Comparison of ENCODE assay signal across 28 mouse cellular contexts in genomic region chr11:113096209-113096608, GRCm38 (mm10).
DNase-seq lines count a peak whose midpoint lies in the region; ATAC-seq and TF ChIP-seq lines count a peak whose summit lies in the region.
"Had no signal": no experiment of that assay in that cellular context is flagged by ENCODE, and none has a peak within 500 bp of the region (broad histone marks: within the 10 kb centered on the region; RNA-seq: fewer than 3 reads in every experiment).

No protein-coding gene starts in this region.

- TF ChIP-seq EP300 in stomach, postnatal 0 days (optimal IDR thresholded peaks at IDR 0.05), result no peak

- TF ChIP-seq CTCF in lung, embryonic 14.5 days (IDR thresholded peaks at IDR 0.05; ENCODE audit: low read depth), result no peak
- no peak for TF ChIP-seq CTCF in stomach, postnatal 0 days (IDR thresholded peaks at IDR 0.05; ENCODE audit: low read depth)

- no peak overlapping the region; the same call in 1 of the 2 replicates for H3K9ac ChIP-seq in lung, embryonic 14.5 days
- H3K9ac ChIP-seq in intestine, embryonic 16.5 days (ENCODE audit: low read depth, low read length), result no peak overlapping the region; the same call in 1 of the 2 replicates
- H3K9ac ChIP-seq in stomach, postnatal 0 days (ENCODE audit: low read length), result 0 out of 2 replicates have a peak overlapping the region, but pooled peaks have one; percentile 18
- H3K9ac ChIP-seq: heart, embryonic 12.5 days; hindbrain, embryonic 14.5 days; kidney, embryonic 15.5 days; limb, embryonic 13.5 days had no signal

- H3K4me3 ChIP-seq in lung, embryonic 14.5 days (ENCODE audit: low read depth, low read length), result no peak overlapping the region
- H3K4me3 ChIP-seq in intestine, embryonic 16.5 days (ENCODE audit: low read length), result no peak overlapping the region
- H3K4me3 ChIP-seq in stomach, postnatal 0 days (ENCODE audit: low read depth, low read length), result no peak overlapping the region
- H3K4me3 ChIP-seq: erythroblast, embryonic 14.5 days; heart, embryonic 12.5 days; kidney, embryonic 15.5 days; left cerebral cortex, adult 2 months; limb, embryonic 13.5 days had no signal

- ATAC-seq in lung, embryonic 14.5 days (ENCODE audit: insufficient read depth), result no peak
- ATAC-seq in intestine, embryonic 16.5 days, result no peak
- no peak for ATAC-seq in stomach, postnatal 0 days (ENCODE audit: low FRiP score, low TSS enrichment)
- no peak for ATAC-seq in erythroid progenitor cell, adult 5-6 weeks (replicated peaks; ENCODE audit: low FRiP score, poor library complexity, severe bottlenecking)
- ATAC-seq: inflammation-experienced regulatory T-cells, adult 6 months; midbrain, embryonic 16.5 days had no signal

- H3K4me2 ChIP-seq in lung, embryonic 14.5 days, result 0 out of 2 replicates have a peak overlapping the region, but pooled peaks have one; percentile 31
- peak overlapping the region; percentile 42 for H3K4me2 ChIP-seq in intestine, embryonic 16.5 days (ENCODE audit: low read depth, low read length)
- H3K4me2 ChIP-seq in stomach, postnatal 0 days (replicated peaks; ENCODE audit: low read depth), result no peak overlapping the region
- H3K4me2 ChIP-seq: heart, embryonic 12.5 days; hindbrain, embryonic 14.5 days; kidney, embryonic 15.5 days; limb, embryonic 13.5 days; liver, embryonic 11.5 days had no signal

- no peaks in the 10 kb centered on the region for H3K27me3 ChIP-seq in lung, embryonic 14.5 days (ENCODE audit: insufficient read depth, low read length)
- H3K27me3 ChIP-seq in intestine, embryonic 16.5 days (replicated peaks; ENCODE audit: control insufficient read depth, insufficient read depth, low read length), result no peaks in the 10 kb centered on the region
- H3K27me3 ChIP-seq in stomach, postnatal 0 days (ENCODE audit: control insufficient read depth, insufficient read depth, low read length), result no peaks in the 10 kb centered on the region
- H3K27me3 ChIP-seq: CH12.LX; heart, embryonic 12.5 days; limb, embryonic 13.5 days had no signal

- no peak overlapping the region for H3K27ac ChIP-seq in lung, embryonic 14.5 days (ENCODE audit: low read depth)
- peak overlapping the region; percentile 64 for H3K27ac ChIP-seq in intestine, embryonic 16.5 days (ENCODE audit: low read length)
- H3K27ac ChIP-seq in stomach, postnatal 0 days (replicated peaks), result peak overlapping the region; percentile 35; the same call in 1 of the 2 replicates
- H3K27ac ChIP-seq: hindbrain, embryonic 14.5 days; kidney, embryonic 15.5 days; left cerebral cortex, adult 2 months; limb, embryonic 13.5 days; macrophage had no signal

- DNase-seq in embryo, embryonic 10.5 days (ENCODE audit: low spot score), result peak; percentile 10
- no peak for DNase-seq in embryo, embryonic 10 days (ENCODE audit: low spot score)
- peak; percentile 43 for DNase-seq in lung, embryonic 14.5 days
- DNase-seq in lung, postnatal 14 days, result no peak
- DNase-seq in stomach, postnatal 0 days (ENCODE audit: low spot score), result no peak
- DNase-seq in cerebellum, postnatal 14 days, result no peak
- DNase-seq: adrenal gland, adult 8-10 months; cerebellum, adult 9-10 months; gastrocnemius, postnatal 25 days; heart, adult 11 months; heart, postnatal 4 days; kidney, postnatal 25 days; right cerebral cortex, postnatal 25 days; thymus, adult 2 months; thymus, postnatal 4 days had no signal

- WGBS in lung, embryonic 14.5 days, result 27% methylated on average over 8 of the region's 8 CpGs
- WGBS in intestine, embryonic 16.5 days, result 49% methylated on average over 8 of the region's 8 CpGs
- WGBS in stomach, postnatal 0 days, result 33% methylated on average over 7 of the region's 8 CpGs

- H3K36me3 ChIP-seq in lung, embryonic 14.5 days (ENCODE audit: insufficient read depth), result no peaks in the 10 kb centered on the region
- H3K36me3 ChIP-seq in intestine, embryonic 16.5 days (ENCODE audit: control insufficient read depth, insufficient read depth, low read length), result no peaks in the 10 kb centered on the region
- H3K36me3 ChIP-seq in stomach, postnatal 0 days (ENCODE audit: control insufficient read depth, insufficient read depth, low read length), result no peaks in the 10 kb centered on the region
- H3K36me3 ChIP-seq: heart, embryonic 12.5 days; kidney, embryonic 15.5 days; limb, embryonic 13.5 days had no signal

- H3K4me1 ChIP-seq in lung, embryonic 14.5 days (ENCODE audit: insufficient read depth), result peaks cover 17% of the 10 kb centered on the region
- H3K4me1 ChIP-seq in intestine, embryonic 16.5 days (ENCODE audit: control insufficient read depth, insufficient read depth, low read length), result peaks cover 32% of the 10 kb centered on the region
- H3K4me1 ChIP-seq in stomach, postnatal 0 days (replicated peaks; ENCODE audit: control insufficient read depth, insufficient read depth), result no peaks in the 10 kb centered on the region; the same call in 1 of the 2 replicates

- no peaks in the 10 kb centered on the region for H3K9me3 ChIP-seq in lung, embryonic 14.5 days (ENCODE audit: low read depth, low read length)
- no peaks in the 10 kb centered on the region for H3K9me3 ChIP-seq in intestine, embryonic 16.5 days (ENCODE audit: control insufficient read depth, low read length)
- H3K9me3 ChIP-seq in stomach, postnatal 0 days (ENCODE audit: control insufficient read depth, low read length), result no peaks in the 10 kb centered on the region
- H3K9me3 ChIP-seq: heart, embryonic 12.5 days; kidney, embryonic 15.5 days; limb, embryonic 13.5 days had no signal

Comparison
In these comparisons a context has a peak if more than half of its experiments do, and no peak if none do; other contexts are left out.
1. DNase-seq: peak in embryo, embryonic 10.5 days (single experiment) and lung, embryonic 14.5 days (single experiment); none in embryo, embryonic 10 days (single experiment), lung, postnatal 14 days (single experiment), stomach, postnatal 0 days (single experiment) and cerebellum, postnatal 14 days (0 of 2).